Mouse (Mus musculus) E14TG2a.4 (cell line): Measurements from ENCODE around the gene Zfyve28.

ENCODE experiments used
- H3K27me3 ChIP-seq: 2 replicates; pipeline ENCODE4 v1.6.1; 2014; ENCODE audit warnings: low read length, control low read depth; ENCODE audit not compliant: insufficient read depth
- H3K36me3 ChIP-seq: 2 replicates; pipeline ENCODE4 v1.6.1; 2014; ENCODE audit warnings: low read length, control low read depth; ENCODE audit not compliant: insufficient read depth
- H3K4me1 ChIP-seq: replicated peaks from 2 replicates; pipeline ENCODE4 v1.6.1; 2014; ENCODE audit warnings: low read depth, low read length, control low read depth
- H3K4me3 ChIP-seq: replicated peaks from 2 replicates; pipeline ENCODE4 v1.5.1; 2014; ENCODE audit warnings: mild to moderate bottlenecking, low read length
- H3K9me3 ChIP-seq: 2 replicates; pipeline ENCODE4 v1.6.1; 2014; ENCODE audit warnings: low read length, control low read depth
- CTCF ChIP-seq: conservative IDR thresholded peaks from 2 replicates; pipeline ENCODE4 v1.5.1; 2014; ENCODE audit warnings: low read length
- NANOG ChIP-seq: IDR thresholded peaks from 2 replicates; pipeline ENCODE4 v1.6.1; 2014; ENCODE audit warnings: borderline replicate concordance, low read length, mixed read lengths
- POU5F1 ChIP-seq: IDR thresholded peaks from 2 replicates; pipeline ENCODE4 v1.6.1; 2014; ENCODE audit warnings: low read length, borderline replicate concordance

Zfyve28 gene

GRCm38 (mm10) chr5:34279214-34279613 is 9.0 kb downstream of the Zfyve28 start:
- no peaks in the 10 kb centered on the region for H3K27me3 ChIP-seq
- no peaks in the 10 kb centered on the region for H3K9me3 ChIP-seq
- TF ChIP-seq NANOG (no peak), POU5F1 (no peak), CTCF (no peak)
- H3K4me1 ChIP-seq: peaks cover 80% of the 10 kb centered on the region
- H3K36me3 ChIP-seq: peaks cover 18% of the 10 kb centered on the region
- H3K4me3 ChIP-seq: no peak overlapping the region

DNA sequence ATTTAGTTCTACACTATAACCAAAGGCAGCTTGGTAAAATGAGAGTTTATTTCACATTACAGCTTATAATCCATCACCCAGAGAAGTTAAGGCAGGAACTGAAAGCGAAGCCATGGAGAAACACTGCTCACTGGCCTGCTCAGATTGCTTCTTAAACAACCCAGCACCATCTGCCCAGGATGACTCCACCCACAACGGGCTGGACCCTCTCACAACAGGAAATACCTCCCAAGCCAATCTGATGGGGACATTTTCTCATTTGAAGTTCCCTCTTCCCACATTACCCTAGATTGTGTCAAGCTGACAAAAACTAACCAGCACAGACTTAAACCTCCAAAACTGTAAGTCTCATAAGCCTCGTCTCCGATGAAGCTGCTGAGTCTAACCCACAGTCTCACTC is 10.2 kb downstream of the Zfyve28 start:
- peaks cover 80% of the 10 kb centered on the region for H3K4me1 ChIP-seq
- no peaks in the 10 kb centered on the region for H3K9me3 ChIP-seq
- TF ChIP-seq CTCF (no peak), NANOG (no peak), POU5F1 (no peak)
- peaks cover 18% of the 10 kb centered on the region for H3K36me3 ChIP-seq
- no peak overlapping the region for H3K4me3 ChIP-seq
- no peaks in the 10 kb centered on the region for H3K27me3 ChIP-seq

DNA sequence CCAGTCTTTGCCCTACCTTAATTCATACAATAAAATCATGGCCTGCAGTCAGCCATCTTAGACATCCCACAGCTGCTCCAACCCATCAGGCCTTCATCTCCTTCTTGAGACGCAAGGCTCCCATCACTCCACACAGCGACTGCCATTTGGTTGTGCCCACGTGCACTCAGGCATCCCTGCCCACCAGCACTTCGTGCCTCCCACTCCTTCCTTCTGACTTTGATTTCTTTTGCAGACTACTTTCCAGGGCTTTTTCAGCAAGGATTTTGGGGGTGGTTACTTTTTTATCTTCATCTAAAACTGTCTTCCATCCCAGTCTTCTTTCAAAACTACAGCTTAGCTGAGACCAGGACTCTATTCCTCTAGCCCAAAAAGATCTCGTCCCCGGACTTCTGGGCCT is 11.5 kb downstream of the Zfyve28 start:
- Histone ChIP-seq H3K27me3 (no peaks in the 10 kb centered on the region), H3K9me3 (no peaks in the 10 kb centered on the region), H3K4me3 (no peak overlapping the region), H3K36me3 (peaks cover 18% of the 10 kb centered on the region), H3K4me1 (peaks cover 71% of the 10 kb centered on the region)
- TF ChIP-seq CTCF: no peak
- TF ChIP-seq NANOG: no peak
- TF ChIP-seq POU5F1: no peak

DNA sequence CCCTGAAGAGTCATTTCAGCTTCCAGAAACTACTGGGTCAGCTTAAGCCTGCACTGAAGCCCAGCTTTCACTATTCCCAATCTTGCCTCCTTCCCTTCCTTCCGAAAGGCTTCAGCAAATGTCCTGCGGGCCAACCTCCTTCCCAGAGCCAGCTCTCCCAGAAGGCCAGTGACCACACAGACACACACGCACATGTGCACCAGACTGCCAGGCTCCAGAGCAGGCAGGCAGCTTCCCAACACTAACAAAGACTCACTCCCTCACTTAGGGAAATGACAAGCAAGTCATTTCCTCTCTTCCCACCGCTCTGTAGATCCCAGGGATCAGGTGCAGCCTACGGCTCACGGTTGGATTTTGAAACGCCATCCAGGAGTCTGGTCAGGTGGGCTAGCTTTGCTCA is 12.1 kb downstream of the Zfyve28 start:
- Histone ChIP-seq H3K9me3 (no peaks in the 10 kb centered on the region), H3K4me1 (peaks cover 66% of the 10 kb centered on the region), H3K27me3 (no peaks in the 10 kb centered on the region), H3K4me3 (no peak overlapping the region), H3K36me3 (peaks cover 18% of the 10 kb centered on the region)
- TF ChIP-seq CTCF: no peak
- no peak for TF ChIP-seq POU5F1
- TF ChIP-seq NANOG: no peak

- Histone ChIP-seq H3K4me1 (peaks cover 60% of the 10 kb centered on the region), H3K4me3 (no peak overlapping the region), H3K27me3 (no peaks in the 10 kb centered on the region), H3K9me3 (no peaks in the 10 kb centered on the region), H3K36me3 (peaks cover 15% of the 10 kb centered on the region)
- no peak for TF ChIP-seq CTCF
- TF ChIP-seq NANOG: no peak
- TF ChIP-seq POU5F1: no peak
These were observed 13.5 kb downstream of the Zfyve28 start for GRCm38 (mm10) chr5:34274676-34275293.

DNA sequence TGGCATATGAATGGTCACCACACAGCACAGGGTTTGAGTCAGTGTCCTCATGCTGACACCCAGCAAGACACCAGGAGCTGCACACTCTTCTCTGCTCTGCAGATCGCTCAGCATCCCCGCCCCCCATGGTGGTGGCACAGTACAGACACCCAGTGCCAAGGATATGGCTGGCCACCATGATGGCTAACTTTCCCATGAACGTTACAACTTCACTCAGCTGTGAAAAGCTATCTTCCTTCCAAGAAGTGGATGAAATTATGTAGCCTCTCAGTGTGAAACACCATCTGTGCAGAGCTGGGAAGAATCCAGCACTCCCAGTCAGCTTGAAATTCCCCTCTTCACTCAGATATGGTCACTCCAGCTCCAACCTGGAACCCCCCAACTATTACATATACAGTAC is 14.0 kb downstream of the Zfyve28 start:
- Histone ChIP-seq H3K4me3 (no peak overlapping the region), H3K4me1 (peaks cover 60% of the 10 kb centered on the region), H3K9me3 (no peaks in the 10 kb centered on the region), H3K36me3 (peaks cover 14% of the 10 kb centered on the region), H3K27me3 (no peaks in the 10 kb centered on the region)
- TF ChIP-seq NANOG (no peak), CTCF (no peak), POU5F1 (no peak)

- Histone ChIP-seq H3K9me3 (no peaks in the 10 kb centered on the region), H3K4me3 (no peak overlapping the region), H3K27me3 (no peaks in the 10 kb centered on the region), H3K36me3 (peaks cover 6% of the 10 kb centered on the region; the same call in 1 of the 2 replicates), H3K4me1 (peaks cover 50% of the 10 kb centered on the region)
- no peak for TF ChIP-seq POU5F1
- no peak for TF ChIP-seq NANOG
- no peak for TF ChIP-seq CTCF
These were observed 15.0 kb downstream of the Zfyve28 start for GRCm38 (mm10) chr5:34273251-34273681.

DNA sequence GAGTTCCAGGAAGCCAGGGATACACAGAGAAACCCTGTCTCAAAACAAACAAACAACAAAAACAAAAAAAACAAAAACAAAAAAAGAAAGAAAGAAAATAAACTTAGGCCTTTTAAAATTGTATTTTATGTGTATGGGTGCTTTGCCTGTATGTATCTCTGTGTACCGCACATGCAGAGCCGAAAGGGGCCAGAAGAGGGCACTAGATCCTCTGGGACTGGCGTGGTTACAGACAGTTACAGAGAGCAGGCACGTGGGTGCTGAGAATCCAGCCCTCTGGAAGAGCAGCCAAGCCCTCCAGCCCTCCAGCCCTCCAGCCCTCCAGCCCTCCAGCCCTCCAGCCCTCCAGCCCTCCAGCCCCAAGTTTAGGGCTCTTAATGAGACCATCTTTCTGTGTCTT is 16.5 kb downstream of the Zfyve28 start:
- Histone ChIP-seq H3K4me3 (no peak overlapping the region), H3K36me3 (peaks cover 6% of the 10 kb centered on the region; the same call in 1 of the 2 replicates)

GRCm38 (mm10) chr5:34269921-34270465 is 18.3 kb downstream of the Zfyve28 start:
- Histone ChIP-seq H3K4me3 (peak overlapping the region; percentile 30; the same call in 1 of the 2 replicates), H3K4me1 (peaks cover 44% of the 10 kb centered on the region), H3K9me3 (no peaks in the 10 kb centered on the region), H3K36me3 (no peaks in the 10 kb centered on the region), H3K27me3 (no peaks in the 10 kb centered on the region)
- TF ChIP-seq POU5F1 (no peak), NANOG (no peak), CTCF (no peak)

More for the DNA sequence above, 16.5 kb downstream of the Zfyve28 start:
- TF ChIP-seq POU5F1: no peak
- TF ChIP-seq CTCF: peak; percentile 96
- no peak for TF ChIP-seq NANOG
- H3K4me1 ChIP-seq: peaks cover 43% of the 10 kb centered on the region
- no peaks in the 10 kb centered on the region for H3K27me3 ChIP-seq
- H3K9me3 ChIP-seq: no peaks in the 10 kb centered on the region
